Mouse (Mus musculus): Measurements from ENCODE around the gene Zfp358. TPM values are rescaled to one million over a fixed set of nuclear protein-coding genes. Genes with fewer than 3 reads are reported as not detected.

Gene Zfp358
- polyA plus RNA-seq (2014; fragmentation: Illumina TruSeq; extraction: RNeasy Lipid Tissue Mini Kit (QIAGEN cat#74804); ENCODE audit: low read depth, low replicate concordance): 2.0 TPM

DNA sequence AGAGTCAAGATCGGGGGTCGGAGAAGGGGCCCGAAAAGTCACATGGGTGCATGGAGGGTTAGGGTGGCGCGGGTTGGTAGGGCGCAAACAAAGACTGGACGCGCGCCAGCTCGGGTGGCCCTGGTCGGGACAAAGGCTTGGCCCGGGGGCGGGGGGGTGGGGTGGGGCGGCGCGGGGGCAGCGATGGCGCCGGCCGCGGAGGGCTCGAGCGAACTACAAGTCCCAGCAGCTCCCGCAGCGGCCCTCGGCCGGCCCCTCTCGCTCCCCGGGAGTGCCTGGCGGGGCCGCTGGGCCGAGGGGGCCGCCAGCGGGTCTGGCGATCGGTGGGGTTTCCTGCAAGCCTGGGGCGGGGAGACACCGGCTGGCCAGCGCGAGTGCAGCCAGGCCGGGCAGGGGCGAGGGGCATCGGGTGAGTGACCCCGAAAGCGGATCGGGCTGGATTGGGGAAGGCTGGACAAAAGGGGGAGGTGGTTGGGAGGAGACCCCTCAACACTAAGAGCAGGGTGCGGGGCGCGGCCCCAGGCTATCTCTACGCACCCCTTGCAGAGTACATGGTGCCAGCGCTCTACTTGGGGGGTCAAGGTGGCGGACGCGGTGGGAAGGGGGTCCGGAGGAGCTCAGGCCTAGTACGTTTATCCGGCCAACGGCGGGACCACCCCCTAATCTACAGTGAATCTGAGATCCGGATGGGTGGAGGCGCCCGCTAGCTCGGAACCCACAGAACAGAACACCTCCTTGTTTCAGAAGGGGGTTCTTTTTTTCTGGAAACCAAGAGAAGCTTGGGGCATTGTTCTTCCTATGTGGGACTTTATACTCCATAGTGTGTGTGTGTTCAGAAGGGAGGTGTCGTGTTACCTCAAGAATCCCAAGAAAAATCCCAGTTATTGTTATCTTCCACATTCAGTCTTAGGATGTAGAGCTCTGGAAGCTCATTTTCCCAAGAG, at the start of gene Zfp358:
Gene Zfp358 (plus strand): TSS at position 238 of the 944 bp plus-strand sequence.

DNA sequence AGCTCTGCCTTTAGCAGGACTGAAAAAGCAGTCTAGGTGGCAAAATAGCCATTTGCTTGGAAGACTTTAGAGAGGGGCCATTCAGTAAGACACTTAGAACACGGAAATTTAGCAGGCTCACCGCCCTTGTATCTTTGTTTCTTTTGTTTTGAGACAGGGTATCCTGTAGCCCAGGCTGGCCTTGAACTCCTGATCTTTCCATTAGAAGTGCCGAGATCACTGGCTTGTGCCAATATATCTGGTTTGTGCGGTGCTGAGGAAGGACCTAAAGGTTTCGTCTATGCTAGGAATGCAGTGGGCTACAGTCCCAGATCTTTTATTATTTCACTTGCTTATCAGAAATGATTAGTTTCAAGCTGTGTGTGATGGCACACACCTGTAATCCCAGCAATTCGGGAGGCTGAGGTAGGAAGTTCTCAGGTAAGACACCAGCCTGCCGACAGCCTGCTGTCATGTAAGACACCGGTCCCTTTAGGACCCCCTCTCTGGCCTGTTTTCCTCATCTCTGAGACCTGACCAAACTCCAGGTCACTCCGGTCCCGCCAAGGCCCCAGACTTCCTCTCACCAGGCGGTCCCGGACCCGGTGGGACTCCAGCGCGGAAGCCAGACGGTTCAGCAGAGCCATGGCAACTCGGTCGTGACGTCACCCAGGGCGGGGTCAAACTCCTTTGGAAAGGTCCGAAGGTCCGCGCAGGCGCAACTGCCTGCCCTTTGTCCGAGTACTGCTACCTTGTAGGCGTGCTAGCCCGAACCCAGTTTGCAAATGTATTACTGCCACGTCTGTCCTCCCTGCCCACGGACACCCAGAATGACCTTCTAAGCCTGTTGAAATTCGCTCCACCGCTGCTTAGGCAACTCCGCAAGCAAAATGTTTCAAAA, 25.7 kb upstream of the Zfp358 start, which contains the start of gene Pex11g:
Gene Pex11g (minus strand): TSS at position 675 of the 880 bp plus-strand sequence.

GRCm38 (mm10) chr8:3470562-3470961, 22.4 kb upstream of the Zfp358 start, which contains the start of gene Tex45:
TSS of gene Tex45 (plus strand) at chr8:3470862.

GRCm38 (mm10) chr8:3500235-3501090, 7.5 kb downstream of the Zfp358 start, which contains the start of gene Mcoln1:
TSS of gene Mcoln1 (plus strand) at chr8:3500457.

GRCm38 (mm10) chr8:3515260-3515671, 22.3 kb downstream of the Zfp358 start, which contains the start of gene Pnpla6:
TSS of gene Pnpla6 (plus strand) at chr8:3515384.

Other genes starting within 250 kb of the Zfp358 start
- gene Insr, start 213.5 kb upstream of the Zfp358 start, polyA plus RNA-seq (2014; fragmentation: Illumina TruSeq; extraction: RNeasy Lipid Tissue Mini Kit (QIAGEN cat#74804); ENCODE audit: low read depth, low replicate concordance): 58.3 TPM
- not detected for gene A430078G23Rik, start 139.7 kb upstream of the Zfp358 start, polyA plus RNA-seq (2014; fragmentation: Illumina TruSeq; extraction: RNeasy Lipid Tissue Mini Kit (QIAGEN cat#74804); ENCODE audit: low read depth, low replicate concordance)
- 10.0 TPM for gene Arhgef18, start 100.1 kb upstream of the Zfp358 start, polyA plus RNA-seq (2014; fragmentation: Illumina TruSeq; extraction: RNeasy Lipid Tissue Mini Kit (QIAGEN cat#74804); ENCODE audit: low read depth, low replicate concordance)
- 1.5 TPM for gene Pex11g, start 25.5 kb upstream of the Zfp358 start, polyA plus RNA-seq (2014; fragmentation: Illumina TruSeq; extraction: RNeasy Lipid Tissue Mini Kit (QIAGEN cat#74804); ENCODE audit: low read depth, low replicate concordance)
- gene Tex45, start 22.3 kb upstream of the Zfp358 start, polyA plus RNA-seq (2014; fragmentation: Illumina TruSeq; extraction: RNeasy Lipid Tissue Mini Kit (QIAGEN cat#74804); ENCODE audit: low read depth, low replicate concordance): not detected
- gene Mcoln1, start 7.3 kb downstream of the Zfp358 start, polyA plus RNA-seq (2014; fragmentation: Illumina TruSeq; extraction: RNeasy Lipid Tissue Mini Kit (QIAGEN cat#74804); ENCODE audit: low read depth, low replicate concordance): 9.3 TPM
- 8.4 TPM for gene Pnpla6, start 22.2 kb downstream of the Zfp358 start, polyA plus RNA-seq (2014; fragmentation: Illumina TruSeq; extraction: RNeasy Lipid Tissue Mini Kit (QIAGEN cat#74804); ENCODE audit: low read depth, low replicate concordance)
- gene C330021F23Rik, start 74.9 kb downstream of the Zfp358 start, polyA plus RNA-seq (2014; fragmentation: Illumina TruSeq; extraction: RNeasy Lipid Tissue Mini Kit (QIAGEN cat#74804); ENCODE audit: low read depth, low replicate concordance): 2.2 TPM
- 1.6 TPM for gene Camsap3, start 94.2 kb downstream of the Zfp358 start, polyA plus RNA-seq (2014; fragmentation: Illumina TruSeq; extraction: RNeasy Lipid Tissue Mini Kit (QIAGEN cat#74804); ENCODE audit: low read depth, low replicate concordance)
- 0.12 TPM for gene Xab2, start 128.2 kb downstream of the Zfp358 start, polyA plus RNA-seq (2014; fragmentation: Illumina TruSeq; extraction: RNeasy Lipid Tissue Mini Kit (QIAGEN cat#74804); ENCODE audit: low read depth, low replicate concordance)
- gene Pet100, start 128.4 kb downstream of the Zfp358 start, polyA plus RNA-seq (2014; fragmentation: Illumina TruSeq; extraction: RNeasy Lipid Tissue Mini Kit (QIAGEN cat#74804); ENCODE audit: low read depth, low replicate concordance): 17.4 TPM
- gene Pcp2, start 132.4 kb downstream of the Zfp358 start, polyA plus RNA-seq (2014; fragmentation: Illumina TruSeq; extraction: RNeasy Lipid Tissue Mini Kit (QIAGEN cat#74804); ENCODE audit: low read depth, low replicate concordance): not detected
- gene Stxbp2, start 137.8 kb downstream of the Zfp358 start, polyA plus RNA-seq (2014; fragmentation: Illumina TruSeq; extraction: RNeasy Lipid Tissue Mini Kit (QIAGEN cat#74804); ENCODE audit: low read depth, low replicate concordance): 18.8 TPM
- gene Retn, start 162.6 kb downstream of the Zfp358 start, polyA plus RNA-seq (2014; fragmentation: Illumina TruSeq; extraction: RNeasy Lipid Tissue Mini Kit (QIAGEN cat#74804); ENCODE audit: low read depth, low replicate concordance): 1.3 TPM
- not detected for gene Mcemp1, start 172.6 kb downstream of the Zfp358 start, polyA plus RNA-seq (2014; fragmentation: Illumina TruSeq; extraction: RNeasy Lipid Tissue Mini Kit (QIAGEN cat#74804); ENCODE audit: low read depth, low replicate concordance)
- gene Fcor, start 179.2 kb downstream of the Zfp358 start, polyA plus RNA-seq (2014; fragmentation: Illumina TruSeq; extraction: RNeasy Lipid Tissue Mini Kit (QIAGEN cat#74804); ENCODE audit: low read depth, low replicate concordance): not detected
- 7.9 TPM for gene Trappc5, start 183.2 kb downstream of the Zfp358 start, polyA plus RNA-seq (2014; fragmentation: Illumina TruSeq; extraction: RNeasy Lipid Tissue Mini Kit (QIAGEN cat#74804); ENCODE audit: low read depth, low replicate concordance)
- gene Fcer2a, start 201.0 kb downstream of the Zfp358 start, polyA plus RNA-seq (2014; fragmentation: Illumina TruSeq; extraction: RNeasy Lipid Tissue Mini Kit (QIAGEN cat#74804); ENCODE audit: low read depth, low replicate concordance): not detected
- gene Clec4g, start 227.5 kb downstream of the Zfp358 start, polyA plus RNA-seq (2014; fragmentation: Illumina TruSeq; extraction: RNeasy Lipid Tissue Mini Kit (QIAGEN cat#74804); ENCODE audit: low read depth, low replicate concordance): not detected